Mouse (Mus musculus): ENCODE measurements around the gene Gna11. TPM values are rescaled to one million over a fixed set of nuclear protein-coding genes. Genes with fewer than 3 reads are reported as not detected.

The Gna11 gene
- total RNA-seq, 1 experiment, result 53.4 TPM

GRCm38 (mm10) chr10:81572975-81573374, 28.0 kb upstream of the Gna11 start:
- H3K27ac ChIP-seq (ENCODE audit: insufficient read depth, low read depth, low read length, poor library complexity, severe bottlenecking), result no peak overlapping the region
- H3K4me1 ChIP-seq (ENCODE audit: control insufficient read depth in 2 of 2, insufficient read depth in 2 of 2, low read length in 2 of 2, poor library complexity in 1 of 2), result peaks cover 2 to 28% of the 10 kb centered on the region in 2 experiments; a peak in 2 of 4 replicates
- no peak overlapping the region for H3K9ac ChIP-seq (ENCODE audit: insufficient read depth, low read depth, low read length, poor library complexity, severe bottlenecking)
- no peak for DNase-seq (ENCODE audit: low read depth, low spot score)
- H3K9me3 ChIP-seq (ENCODE audit: control insufficient read depth, insufficient read depth, low read depth, low read length), result no peaks in the 10 kb centered on the region
- no peaks in the 10 kb centered on the region for H3K36me3 ChIP-seq (ENCODE audit: control insufficient read depth, insufficient read depth, low read length, poor library complexity, severe bottlenecking)
- no peak overlapping the region for H3K4me3 ChIP-seq (ENCODE audit: insufficient read depth in 1 of 2, low read depth in 1 of 2, low read length in 2 of 2, poor library complexity in 1 of 2, severe bottlenecking in 1 of 2)
- TF ChIP-seq ZC3H11A (IDR thresholded peaks at IDR 0.05; ENCODE audit: borderline replicate concordance, low read depth, low read length), result no peak
- no peak for TF ChIP-seq MAFK (IDR thresholded peaks at IDR 0.05; ENCODE audit: insufficient read depth, low read depth, low read length)
- TF ChIP-seq ZNF384 (IDR thresholded peaks at IDR 0.05; ENCODE audit: low read depth, low read length), result no peak
- TF ChIP-seq HCFC1 (IDR thresholded peaks at IDR 0.05; ENCODE audit: borderline replicate concordance, insufficient read depth, low read length), result no peak
- no peak for TF ChIP-seq CHD2 (IDR thresholded peaks at IDR 0.05; ENCODE audit: low read depth, low read length)
- in situ Hi-C loops (cut with MboI; ENCODE audit: low sequenced_read_pairs in 2 of 2, unreplicated experiment in 2 of 2), result no loop called here

- no peak overlapping the region for H3K27ac ChIP-seq (ENCODE audit: insufficient read depth, low read depth, low read length, poor library complexity, severe bottlenecking)
- no peak overlapping the region for H3K9ac ChIP-seq (ENCODE audit: insufficient read depth, low read depth, low read length, poor library complexity, severe bottlenecking)
- H3K9me3 ChIP-seq (ENCODE audit: control insufficient read depth, insufficient read depth, low read depth, low read length), result no peaks in the 10 kb centered on the region
- H3K4me1 ChIP-seq (ENCODE audit: control insufficient read depth in 2 of 2, insufficient read depth in 2 of 2, low read length in 2 of 2, poor library complexity in 1 of 2), result peaks cover 2 to 28% of the 10 kb centered on the region in 2 experiments; a peak in 2 of 4 replicates
- no peaks in the 10 kb centered on the region for H3K36me3 ChIP-seq (ENCODE audit: control insufficient read depth, insufficient read depth, low read length, poor library complexity, severe bottlenecking)
- in situ Hi-C loops (cut with MboI; ENCODE audit: low sequenced_read_pairs in 2 of 2, unreplicated experiment in 2 of 2), result no loop called here
- DNase-seq (ENCODE audit: low read depth, low spot score), result no peak
- no peak for TF ChIP-seq ZC3H11A (IDR thresholded peaks at IDR 0.05; ENCODE audit: borderline replicate concordance, low read depth, low read length)
- TF ChIP-seq MAFK (IDR thresholded peaks at IDR 0.05; ENCODE audit: insufficient read depth, low read depth, low read length), result no peak
- TF ChIP-seq ZNF384 (IDR thresholded peaks at IDR 0.05; ENCODE audit: low read depth, low read length), result no peak
- TF ChIP-seq CHD2 (IDR thresholded peaks at IDR 0.05; ENCODE audit: low read depth, low read length), result no peak
- no peak for TF ChIP-seq HCFC1 (IDR thresholded peaks at IDR 0.05; ENCODE audit: borderline replicate concordance, insufficient read depth, low read length)
- peak overlapping the region; percentile 55 to 80; a peak in 3 of 4 replicates for H3K4me3 ChIP-seq (ENCODE audit: insufficient read depth in 1 of 2, low read depth in 1 of 2, low read length in 2 of 2, poor library complexity in 1 of 2, severe bottlenecking in 1 of 2)
Measured at GRCm38 (mm10) chr10:81572133-81572671, 27.2 kb upstream of the Gna11 start.

GRCm38 (mm10) chr10:81571501-81571876, 26.5 kb upstream of the Gna11 start:
- DNase-seq (ENCODE audit: low read depth, low spot score), result peak; percentile 95
- no peaks in the 10 kb centered on the region for H3K9me3 ChIP-seq (ENCODE audit: control insufficient read depth, insufficient read depth, low read depth, low read length)
- in situ Hi-C loops (cut with MboI; ENCODE audit: low sequenced_read_pairs in 2 of 2, unreplicated experiment in 2 of 2), result no loop called here
- no peak for TF ChIP-seq MAFK (IDR thresholded peaks at IDR 0.05; ENCODE audit: insufficient read depth, low read depth, low read length)
- 0 out of 2 replicates have a peak, but pooled peaks have one; percentile 38 for TF ChIP-seq HCFC1 (IDR thresholded peaks at IDR 0.05; ENCODE audit: borderline replicate concordance, insufficient read depth, low read length)
- TF ChIP-seq ZC3H11A (IDR thresholded peaks at IDR 0.05; ENCODE audit: borderline replicate concordance, low read depth, low read length), result no peak
- TF ChIP-seq CHD2 (IDR thresholded peaks at IDR 0.05; ENCODE audit: low read depth, low read length), result peak; percentile 74
- no peak for TF ChIP-seq ZNF384 (IDR thresholded peaks at IDR 0.05; ENCODE audit: low read depth, low read length)
- no peaks in the 10 kb centered on the region for H3K36me3 ChIP-seq (ENCODE audit: control insufficient read depth, insufficient read depth, low read length, poor library complexity, severe bottlenecking)
- H3K27ac ChIP-seq (ENCODE audit: insufficient read depth, low read depth, low read length, poor library complexity, severe bottlenecking), result no peak overlapping the region; the same call in 1 of the 2 replicates
- H3K9ac ChIP-seq (ENCODE audit: insufficient read depth, low read depth, low read length, poor library complexity, severe bottlenecking), result peak overlapping the region; percentile 44; the same call in 1 of the 2 replicates
- H3K4me1 ChIP-seq (ENCODE audit: control insufficient read depth in 2 of 2, insufficient read depth in 2 of 2, low read length in 2 of 2, poor library complexity in 1 of 2), result peaks cover 2 to 28% of the 10 kb centered on the region in 2 experiments; a peak in 2 of 4 replicates
- peak overlapping the region; percentile 72 to 80 for H3K4me3 ChIP-seq (ENCODE audit: insufficient read depth in 1 of 2, low read depth in 1 of 2, low read length in 2 of 2, poor library complexity in 1 of 2, severe bottlenecking in 1 of 2)

- peak overlapping the region; percentile 20; the same call in 1 of the 2 replicates for H3K27ac ChIP-seq (ENCODE audit: insufficient read depth, low read depth, low read length, poor library complexity, severe bottlenecking)
- H3K4me3 ChIP-seq (ENCODE audit: insufficient read depth in 1 of 2, low read depth in 1 of 2, low read length in 2 of 2, poor library complexity in 1 of 2, severe bottlenecking in 1 of 2), result peak overlapping the region; percentile 72 to 80
- DNase-seq (ENCODE audit: low read depth, low spot score), result peak; percentile 81
- no peaks in the 10 kb centered on the region for H3K36me3 ChIP-seq (ENCODE audit: control insufficient read depth, insufficient read depth, low read length, poor library complexity, severe bottlenecking)
- TF ChIP-seq HCFC1 (IDR thresholded peaks at IDR 0.05; ENCODE audit: borderline replicate concordance, insufficient read depth, low read length) (peak; percentile 97), ZC3H11A (IDR thresholded peaks at IDR 0.05; ENCODE audit: borderline replicate concordance, low read depth, low read length) (no peak)
- peak overlapping the region; percentile 67; the same call in 1 of the 2 replicates for H3K9ac ChIP-seq (ENCODE audit: insufficient read depth, low read depth, low read length, poor library complexity, severe bottlenecking)
- peaks cover 2 to 28% of the 10 kb centered on the region in 2 experiments; a peak in 2 of 4 replicates for H3K4me1 ChIP-seq (ENCODE audit: control insufficient read depth in 2 of 2, insufficient read depth in 2 of 2, low read length in 2 of 2, poor library complexity in 1 of 2)
- in situ Hi-C loops (cut with MboI; ENCODE audit: low sequenced_read_pairs in 2 of 2, unreplicated experiment in 2 of 2), result no loop called here
- H3K9me3 ChIP-seq (ENCODE audit: control insufficient read depth, insufficient read depth, low read depth, low read length), result no peaks in the 10 kb centered on the region
Measured at GRCm38 (mm10) chr10:81570831-81571500, 26.0 kb upstream of the Gna11 start.
